Mouse (Mus musculus): ENCODE data around the gene Crat. TPM values are rescaled to one million over a fixed set of nuclear protein-coding genes. Genes with fewer than 3 reads are reported as not detected.

The Crat gene
- polyA plus RNA-seq, 1 experiment, result 37.9 TPM

DNA sequence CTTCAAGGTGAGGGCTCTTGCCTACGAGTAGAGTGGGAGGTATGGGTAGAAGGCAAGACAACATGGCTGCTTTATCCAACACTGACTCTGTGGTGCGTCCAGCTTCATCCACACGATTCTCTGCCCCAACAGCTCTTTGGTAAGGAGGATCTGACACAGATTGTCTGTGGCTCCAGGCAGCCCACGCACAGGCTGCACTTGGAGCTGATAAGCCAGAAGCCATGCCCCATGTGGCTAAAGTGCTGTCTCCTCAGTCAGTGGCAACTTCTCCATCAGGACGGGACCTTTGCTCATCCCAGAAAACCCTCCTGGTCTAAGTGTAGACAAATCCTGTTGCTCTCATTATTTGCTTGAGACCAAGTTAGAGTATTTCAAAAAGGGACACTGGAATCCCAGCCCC lies 39.0 kb upstream of the Crat start:
- no peak overlapping the region for H3K4me3 ChIP-seq (replicated peaks; ENCODE audit: control insufficient read depth, low read depth, low read length)
- WGBS, result 75% methylated on average over 5 of the region's 5 CpGs
- H3K4me1 ChIP-seq (ENCODE audit: control insufficient read depth, insufficient read depth, low read length), result no peaks in the 10 kb centered on the region; the same call in 1 of the 2 replicates
- H3K27ac ChIP-seq (ENCODE audit: control insufficient read depth, insufficient read depth, low read depth, low read length, poor library complexity), result no peak overlapping the region
- no peak for TF ChIP-seq POLR2A (IDR thresholded peaks at IDR 0.05; ENCODE audit: borderline replicate concordance, control insufficient read depth, low read depth, low read length)
- TF ChIP-seq CTCF (IDR thresholded peaks at IDR 0.05; ENCODE audit: control insufficient read depth, insufficient read depth, low read length), result no peak

DNA sequence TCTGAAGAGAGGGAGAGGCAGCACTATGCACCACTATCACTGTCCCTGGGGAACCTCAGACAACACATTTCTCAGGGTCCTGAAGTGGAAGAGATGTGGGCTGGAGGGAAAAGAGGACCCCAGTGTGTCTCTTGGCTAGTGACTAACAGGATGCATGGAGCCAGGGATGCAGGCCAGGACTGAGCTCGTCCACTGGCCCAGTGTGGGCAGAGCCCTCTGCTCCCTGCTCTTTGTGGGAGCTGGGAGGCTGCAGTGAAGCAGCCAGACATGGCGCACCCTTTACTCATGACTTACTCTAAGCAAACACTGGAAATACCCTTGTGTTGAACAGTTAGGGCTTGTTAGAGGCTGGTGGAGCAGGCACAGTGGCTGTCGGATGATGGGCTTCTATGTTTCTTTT lies 38.0 kb upstream of the Crat start:
- no peak for TF ChIP-seq POLR2A (IDR thresholded peaks at IDR 0.05; ENCODE audit: borderline replicate concordance, control insufficient read depth, low read depth, low read length)
- 90% methylated on average over 3 of the region's 3 CpGs for WGBS
- Histone ChIP-seq H3K4me3 (replicated peaks; ENCODE audit: control insufficient read depth, low read depth, low read length) (no peak overlapping the region), H3K4me1 (ENCODE audit: control insufficient read depth, insufficient read depth, low read length) (no peaks in the 10 kb centered on the region; the same call in 1 of the 2 replicates), H3K27ac (ENCODE audit: control insufficient read depth, insufficient read depth, low read depth, low read length, poor library complexity) (no peak overlapping the region)

DNA sequence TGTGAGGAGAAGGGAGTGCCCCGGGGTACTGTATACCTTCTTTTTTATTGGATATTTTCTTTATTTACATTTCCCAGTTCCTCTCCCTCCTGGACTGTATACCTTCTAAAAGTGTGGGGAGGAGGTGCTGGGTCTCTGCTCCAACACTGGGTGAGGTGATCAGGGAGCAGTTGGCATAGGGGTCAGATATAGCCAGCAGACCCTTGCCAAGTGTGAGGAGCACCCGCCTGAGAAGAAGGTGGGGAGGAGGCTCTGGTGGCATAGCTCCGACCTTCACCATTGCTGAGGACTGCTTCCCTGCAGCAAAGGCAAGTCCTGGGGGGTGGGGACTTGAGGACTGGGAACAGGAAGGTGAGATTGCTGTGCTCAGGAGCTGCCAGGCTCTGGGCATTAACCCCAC lies 35.9 kb upstream of the Crat start:
- WGBS, result 90% methylated on average over 3 of the region's 3 CpGs
- Histone ChIP-seq H3K4me1 (ENCODE audit: control insufficient read depth, insufficient read depth, low read length) (no peaks in the 10 kb centered on the region), H3K27ac (ENCODE audit: control insufficient read depth, insufficient read depth, low read depth, low read length, poor library complexity) (no peak overlapping the region), H3K4me3 (replicated peaks; ENCODE audit: control insufficient read depth, low read depth, low read length) (no peak overlapping the region)
- TF ChIP-seq POLR2A (IDR thresholded peaks at IDR 0.05; ENCODE audit: borderline replicate concordance, control insufficient read depth, low read depth, low read length) (no peak), CTCF (IDR thresholded peaks at IDR 0.05; ENCODE audit: control insufficient read depth, insufficient read depth, low read length) (no peak)

DNA sequence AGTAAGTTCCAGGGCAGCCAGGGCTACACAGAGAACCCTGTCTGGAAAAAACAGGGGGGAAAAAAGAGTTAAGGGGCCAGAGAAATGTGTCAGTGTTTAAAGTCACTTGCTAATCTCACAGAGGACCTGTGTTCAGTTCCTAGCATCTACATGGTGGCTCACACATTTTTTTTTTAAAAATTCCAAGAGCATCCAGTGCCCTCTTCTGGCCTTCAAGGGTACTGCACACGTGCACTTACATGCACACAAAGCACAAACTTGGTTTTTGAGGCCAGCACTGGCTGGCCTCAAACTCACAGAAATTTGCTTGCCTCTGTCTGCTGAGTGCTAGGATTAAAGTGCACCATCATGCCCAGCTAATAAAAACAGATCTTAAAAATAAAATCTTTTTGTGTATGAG lies 34.9 kb upstream of the Crat start:
- TF ChIP-seq POLR2A (IDR thresholded peaks at IDR 0.05; ENCODE audit: borderline replicate concordance, control insufficient read depth, low read depth, low read length) (no peak), CTCF (IDR thresholded peaks at IDR 0.05; ENCODE audit: control insufficient read depth, insufficient read depth, low read length) (peak; percentile 21; the same call in 1 of the 2 replicates)
- Histone ChIP-seq H3K27ac (ENCODE audit: control insufficient read depth, insufficient read depth, low read depth, low read length, poor library complexity) (no peak overlapping the region), H3K4me1 (ENCODE audit: control insufficient read depth, insufficient read depth, low read length) (no peaks in the 10 kb centered on the region), H3K4me3 (replicated peaks; ENCODE audit: control insufficient read depth, low read depth, low read length) (no peak overlapping the region)
- WGBS, result 79% methylated on average over 1 of the region's 1 CpGs

DNA sequence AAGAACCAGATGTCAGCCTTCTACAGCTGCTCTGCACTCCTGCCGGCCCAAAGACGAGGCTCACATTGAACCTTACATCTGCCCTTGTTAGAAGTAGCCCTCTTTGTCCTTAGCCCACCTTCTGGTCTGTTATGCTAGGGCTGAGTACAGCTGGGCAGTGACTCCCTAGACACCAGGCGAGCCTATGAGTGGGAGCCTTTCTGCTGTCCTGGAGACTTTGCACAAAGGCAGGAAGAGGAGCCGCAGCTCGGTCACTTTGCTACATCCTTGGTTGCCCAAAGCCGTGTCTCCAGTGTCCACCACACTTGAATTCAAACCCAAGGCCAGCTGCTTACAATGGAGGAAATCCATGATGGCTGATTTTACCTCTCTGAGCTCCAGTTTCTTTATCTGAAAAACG lies 32.8 kb upstream of the Crat start:
- Histone ChIP-seq H3K4me3 (replicated peaks; ENCODE audit: control insufficient read depth, low read depth, low read length) (no peak overlapping the region), H3K4me1 (ENCODE audit: control insufficient read depth, insufficient read depth, low read length) (no peaks in the 10 kb centered on the region), H3K27ac (ENCODE audit: control insufficient read depth, insufficient read depth, low read depth, low read length, poor library complexity) (no peak overlapping the region)
- 92% methylated on average over 7 of the region's 7 CpGs for WGBS
- no peak for TF ChIP-seq CTCF (IDR thresholded peaks at IDR 0.05; ENCODE audit: control insufficient read depth, insufficient read depth, low read length)
- TF ChIP-seq POLR2A (IDR thresholded peaks at IDR 0.05; ENCODE audit: borderline replicate concordance, control insufficient read depth, low read depth, low read length), result no peak

DNA sequence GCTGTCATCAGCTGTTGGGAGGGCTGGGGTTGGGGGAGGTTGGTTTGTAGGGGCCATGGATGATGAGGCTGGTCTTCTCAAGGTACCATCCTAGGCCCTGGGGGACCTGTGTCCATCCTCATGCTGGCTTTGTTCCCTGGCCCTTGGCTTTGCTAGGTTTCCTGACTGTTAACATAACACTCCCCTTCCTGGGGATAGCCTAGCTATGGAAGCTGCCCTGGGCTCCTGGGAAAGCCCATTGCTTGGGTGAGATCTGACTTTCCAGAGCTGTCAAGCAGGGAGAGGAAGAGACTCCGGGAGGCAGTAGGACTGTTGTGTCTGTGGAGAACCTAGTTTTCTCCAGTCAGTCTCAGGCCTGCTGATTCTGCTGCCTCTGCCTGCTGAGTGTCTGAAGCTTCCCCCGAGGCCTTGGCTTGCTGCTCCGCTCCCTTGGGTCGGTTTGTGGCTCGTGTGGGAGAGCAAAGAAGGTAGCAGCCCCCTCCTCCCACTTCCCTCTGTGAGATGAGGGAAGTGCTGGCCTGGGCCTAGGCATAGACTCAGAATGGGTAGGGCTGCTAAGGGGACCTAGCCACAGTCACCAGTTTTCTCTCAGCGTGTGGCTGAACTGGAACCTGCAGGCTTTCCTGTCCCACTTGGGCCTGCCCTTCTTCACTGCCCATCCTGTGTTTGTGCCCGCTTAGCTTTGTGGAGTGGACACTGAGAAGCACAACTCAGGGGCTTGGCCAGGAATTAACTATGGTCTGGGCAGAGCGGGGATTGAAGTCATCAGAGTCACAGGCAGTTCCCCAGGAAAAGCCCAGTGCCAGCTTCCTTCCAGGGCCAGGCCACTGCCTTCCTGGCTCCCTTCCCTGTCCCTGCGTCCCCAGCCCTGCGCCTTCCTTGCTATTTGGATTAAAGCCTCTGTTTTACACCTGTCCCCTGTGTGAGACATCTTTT lies 31.5 kb upstream of the Crat start:
- no peak overlapping the region for H3K27ac ChIP-seq (ENCODE audit: control insufficient read depth, insufficient read depth, low read depth, low read length, poor library complexity)
- 52% methylated on average over 10 of the region's 10 CpGs for WGBS
- TF ChIP-seq CTCF (IDR thresholded peaks at IDR 0.05; ENCODE audit: control insufficient read depth, insufficient read depth, low read length) (no peak), POLR2A (IDR thresholded peaks at IDR 0.05; ENCODE audit: borderline replicate concordance, control insufficient read depth, low read depth, low read length) (no peak)
- peaks cover 4% of the 10 kb centered on the region; the same call in 1 of the 2 replicates for H3K4me1 ChIP-seq (ENCODE audit: control insufficient read depth, insufficient read depth, low read length)
- H3K4me3 ChIP-seq (replicated peaks; ENCODE audit: control insufficient read depth, low read depth, low read length), result no peak overlapping the region

DNA sequence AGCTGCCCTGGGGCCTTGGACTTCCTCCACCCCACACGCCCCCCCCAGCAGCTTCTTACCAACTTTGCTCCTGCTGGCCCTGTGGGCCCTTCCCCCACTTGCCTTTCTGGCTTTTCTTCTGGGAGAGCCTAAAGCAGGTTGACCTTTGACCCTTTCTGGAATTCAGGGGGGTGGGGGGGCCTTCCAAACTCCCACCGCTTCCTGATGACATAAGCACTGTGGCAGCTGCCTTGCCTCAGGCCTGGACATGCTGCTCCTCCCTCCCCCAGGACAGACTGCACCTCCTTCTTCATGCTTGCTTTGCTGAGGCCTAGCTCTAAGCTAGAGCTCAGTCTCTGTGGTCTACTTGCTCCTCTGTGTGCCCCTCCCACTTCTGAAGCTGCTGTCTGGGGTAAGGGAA lies 29.7 kb upstream of the Crat start:
- WGBS, result 95% methylated on average over 2 of the region's 2 CpGs
- no peak overlapping the region for H3K4me3 ChIP-seq (replicated peaks; ENCODE audit: control insufficient read depth, low read depth, low read length)
- TF ChIP-seq CTCF (IDR thresholded peaks at IDR 0.05; ENCODE audit: control insufficient read depth, insufficient read depth, low read length), result no peak; the same call in 1 of the 2 replicates
- TF ChIP-seq POLR2A (IDR thresholded peaks at IDR 0.05; ENCODE audit: borderline replicate concordance, control insufficient read depth, low read depth, low read length), result no peak
- H3K4me1 ChIP-seq (ENCODE audit: control insufficient read depth, insufficient read depth, low read length), result peaks cover 6% of the 10 kb centered on the region
- no peak overlapping the region for H3K27ac ChIP-seq (ENCODE audit: control insufficient read depth, insufficient read depth, low read depth, low read length, poor library complexity)

DNA sequence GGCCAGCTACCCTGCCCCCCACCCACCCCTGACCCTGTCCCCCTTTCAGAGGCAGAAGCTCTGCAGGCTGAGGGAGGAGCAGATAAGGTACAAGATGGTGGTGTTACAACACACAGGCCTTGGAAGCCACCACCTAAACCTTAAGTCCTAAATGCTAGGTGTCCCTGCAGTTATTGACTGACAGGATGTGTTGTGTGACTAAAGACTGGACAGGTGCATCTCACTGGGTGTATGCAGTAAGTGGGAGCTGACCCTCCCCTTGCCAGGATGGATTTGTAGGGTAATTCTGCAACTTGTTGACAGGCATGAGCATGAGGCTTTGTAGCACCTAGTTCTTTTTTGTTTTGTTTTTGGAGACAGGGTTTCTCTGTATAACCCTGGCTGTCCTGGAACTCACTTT lies 28.8 kb upstream of the Crat start:
- TF ChIP-seq POLR2A (IDR thresholded peaks at IDR 0.05; ENCODE audit: borderline replicate concordance, control insufficient read depth, low read depth, low read length) (no peak), CTCF (IDR thresholded peaks at IDR 0.05; ENCODE audit: control insufficient read depth, insufficient read depth, low read length) (no peak)
- H3K4me3 ChIP-seq (replicated peaks; ENCODE audit: control insufficient read depth, low read depth, low read length), result no peak overlapping the region
- H3K27ac ChIP-seq (ENCODE audit: control insufficient read depth, insufficient read depth, low read depth, low read length, poor library complexity), result no peak overlapping the region
- H3K4me1 ChIP-seq (ENCODE audit: control insufficient read depth, insufficient read depth, low read length), result peaks cover 6% of the 10 kb centered on the region

All from bone marrow, adult 2 months (tissue).